Mouse (Mus musculus): Measurements from ENCODE around the gene Il17f. TPM values are rescaled to one million over a fixed set of nuclear protein-coding genes. Genes with fewer than 3 reads are reported as not detected.
A peak's percentile ranks its signal among the peaks of the same experiment; 100 is the strongest.

The Il17f gene
- polyA plus RNA-seq, 2 experiments, result 0.10 TPM; not detected in 1

- no peak overlapping the region; the same call in 1 of the 2 replicates for H3K4me2 ChIP-seq (ENCODE audit: low read depth)
- no peaks in the 10 kb centered on the region for H3K27me3 ChIP-seq (ENCODE audit: control insufficient read depth, insufficient read depth, low read length)
- ATAC-seq (ENCODE audit: insufficient read depth), result no peak
Measured at GRCm38 (mm10) chr1:20820959-20821358, 30.5 kb upstream of the Il17f start.

GRCm38 (mm10) chr1:20819771-20820605 is 29.6 kb upstream of the Il17f start, which contains the start of gene Mcm3:
TSS of gene Mcm3 (minus strand) at chr1:20820312.
- WGBS (ENCODE audit: insufficient replicate concordance), result under 1% methylated on average over 52 of the region's 52 CpGs
- Histone ChIP-seq H3K9me3 (ENCODE audit: control insufficient read depth, low read length) (no peaks in the 10 kb centered on the region), H3K9ac (replicated peaks) (peak within 1 kb of the TSS; percentile 75), H3K36me3 (replicated peaks; ENCODE audit: control insufficient read depth, insufficient read depth, low read depth) (peaks cover 36% of the 10 kb centered on the region), H3K4me2 (ENCODE audit: low read depth) (peak within 1 kb of the TSS; percentile 80), H3K27me3 (ENCODE audit: control insufficient read depth, insufficient read depth, low read length) (no peaks in the 10 kb centered on the region), H3K4me1 (replicated peaks; ENCODE audit: control insufficient read depth in 2 of 2, insufficient read depth in 2 of 2, low read length in 1 of 2) (peaks cover 7 to 14% of the 10 kb centered on the region in 2 experiments), H3K4me3 (ENCODE audit: insufficient read depth in 1 of 2, low read depth in 2 of 2, low read length in 2 of 2) (peak within 1 kb of the TSS; percentile 94 to 95), H3K27ac (no peak within 1 kb of the TSS)
- peak; percentile 99 for ATAC-seq (ENCODE audit: insufficient read depth)
- DNase-seq (ENCODE audit: low read depth in 3 of 3, low spot score in 3 of 3), result peak; percentile 97
- TF ChIP-seq CTCF (IDR thresholded peaks at IDR 0.05; ENCODE audit: low read depth) (no peak), EP300 (IDR thresholded peaks at IDR 0.05; ENCODE audit: low read depth) (no peak)

More at GRCm38 (mm10) chr1:20820959-20821358, 30.5 kb upstream of the Il17f start:
- no peak for TF ChIP-seq EP300 (IDR thresholded peaks at IDR 0.05; ENCODE audit: low read depth)
- TF ChIP-seq CTCF (IDR thresholded peaks at IDR 0.05; ENCODE audit: low read depth), result no peak
- Histone ChIP-seq H3K9ac (replicated peaks) (no peak overlapping the region), H3K36me3 (replicated peaks; ENCODE audit: control insufficient read depth, insufficient read depth, low read depth) (peaks cover 27% of the 10 kb centered on the region), H3K9me3 (ENCODE audit: control insufficient read depth, low read length) (no peaks in the 10 kb centered on the region), H3K4me3 (ENCODE audit: insufficient read depth in 1 of 2, low read depth in 2 of 2, low read length in 2 of 2) (no peak overlapping the region), H3K4me1 (replicated peaks; ENCODE audit: control insufficient read depth in 2 of 2, insufficient read depth in 2 of 2, low read length in 1 of 2) (peaks cover 7 to 14% of the 10 kb centered on the region in 2 experiments), H3K27ac (no peak overlapping the region)
- no peak for DNase-seq (ENCODE audit: low read depth in 3 of 3, low spot score in 3 of 3)
- WGBS (ENCODE audit: insufficient replicate concordance), result 60% methylated on average over 4 of the region's 4 CpGs

- Histone ChIP-seq H3K4me1 (replicated peaks; ENCODE audit: control insufficient read depth in 2 of 2, insufficient read depth in 2 of 2, low read length in 1 of 2) (peaks cover 7 to 14% of the 10 kb centered on the region in 2 experiments), H3K4me3 (ENCODE audit: insufficient read depth in 1 of 2, low read depth in 2 of 2, low read length in 2 of 2) (peak overlapping the region in 1 of 2 experiments; percentile 94; a peak in 2 of 4 replicates), H3K4me2 (ENCODE audit: low read depth) (peak overlapping the region; percentile 80; the same call in 1 of the 2 replicates), H3K9ac (replicated peaks) (no peak overlapping the region; the same call in 1 of the 2 replicates), H3K27ac (no peak overlapping the region), H3K9me3 (ENCODE audit: control insufficient read depth, low read length) (no peaks in the 10 kb centered on the region), H3K27me3 (ENCODE audit: control insufficient read depth, insufficient read depth, low read length) (no peaks in the 10 kb centered on the region), H3K36me3 (replicated peaks; ENCODE audit: control insufficient read depth, insufficient read depth, low read depth) (peaks cover 60% of the 10 kb centered on the region)
- 76% methylated on average over 12 of the region's 12 CpGs for WGBS (ENCODE audit: insufficient replicate concordance)
- no peak for TF ChIP-seq EP300 (IDR thresholded peaks at IDR 0.05; ENCODE audit: low read depth)
- no peak for TF ChIP-seq CTCF (IDR thresholded peaks at IDR 0.05; ENCODE audit: low read depth)
- ATAC-seq (ENCODE audit: insufficient read depth) (no peak), DNase-seq (ENCODE audit: low read depth in 3 of 3, low spot score in 3 of 3) (no peak)
Measured at GRCm38 (mm10) chr1:20817596-20817995, 27.2 kb upstream of the Il17f start.

- Histone ChIP-seq H3K36me3 (replicated peaks; ENCODE audit: control insufficient read depth, insufficient read depth, low read depth) (peaks cover 64% of the 10 kb centered on the region), H3K9ac (replicated peaks) (no peak overlapping the region), H3K9me3 (ENCODE audit: control insufficient read depth, low read length) (no peaks in the 10 kb centered on the region), H3K4me3 (ENCODE audit: insufficient read depth in 1 of 2, low read depth in 2 of 2, low read length in 2 of 2) (no peak overlapping the region), H3K4me2 (ENCODE audit: low read depth) (no peak overlapping the region), H3K4me1 (replicated peaks; ENCODE audit: control insufficient read depth in 2 of 2, insufficient read depth in 2 of 2, low read length in 1 of 2) (peaks cover 7 to 14% of the 10 kb centered on the region in 2 experiments), H3K27ac (no peak overlapping the region), H3K27me3 (ENCODE audit: control insufficient read depth, insufficient read depth, low read length) (no peaks in the 10 kb centered on the region)
- TF ChIP-seq CTCF (IDR thresholded peaks at IDR 0.05; ENCODE audit: low read depth) (no peak), EP300 (IDR thresholded peaks at IDR 0.05; ENCODE audit: low read depth) (no peak)
- ATAC-seq (ENCODE audit: insufficient read depth), result no peak
- 56% methylated on average over 9 of the region's 9 CpGs for WGBS (ENCODE audit: insufficient replicate concordance)
- DNase-seq (ENCODE audit: low read depth in 3 of 3, low spot score in 3 of 3), result no peak
Measured at GRCm38 (mm10) chr1:20817172-20817571, 26.8 kb upstream of the Il17f start.

- H3K4me1 ChIP-seq (replicated peaks; ENCODE audit: control insufficient read depth in 2 of 2, insufficient read depth in 2 of 2, low read length in 1 of 2), result peaks cover 7 to 10% of the 10 kb centered on the region in 2 experiments
- H3K4me3 ChIP-seq (ENCODE audit: insufficient read depth in 1 of 2, low read depth in 2 of 2, low read length in 2 of 2), result no peak overlapping the region
- H3K36me3 ChIP-seq (replicated peaks; ENCODE audit: control insufficient read depth, insufficient read depth, low read depth), result peaks cover 91% of the 10 kb centered on the region
- no peak overlapping the region for H3K4me2 ChIP-seq (ENCODE audit: low read depth)
- DNase-seq (ENCODE audit: low read depth in 3 of 3, low spot score in 3 of 3) (no peak), ATAC-seq (ENCODE audit: insufficient read depth) (no peak)
- H3K9ac ChIP-seq (replicated peaks), result no peak overlapping the region
- H3K27ac ChIP-seq, result no peak overlapping the region
- 86% methylated on average over 8 of the region's 8 CpGs for WGBS (ENCODE audit: insufficient replicate concordance)
- H3K9me3 ChIP-seq (ENCODE audit: control insufficient read depth, low read length), result no peaks in the 10 kb centered on the region
- H3K27me3 ChIP-seq (ENCODE audit: control insufficient read depth, insufficient read depth, low read length), result no peaks in the 10 kb centered on the region
- TF ChIP-seq CTCF (IDR thresholded peaks at IDR 0.05; ENCODE audit: low read depth) (no peak), EP300 (IDR thresholded peaks at IDR 0.05; ENCODE audit: low read depth) (no peak)
Measured at GRCm38 (mm10) chr1:20814521-20814920, 24.1 kb upstream of the Il17f start.

All from liver, embryonic 14.5 days (tissue).